Mouse (Mus musculus) bone marrow, adult 2 months (tissue): Measurements from ENCODE around the gene Robo4.

Source experiments
- CTCF ChIP-seq: fragments of 200-500 bp; IDR thresholded peaks from 2 replicates; pipeline ENCODE4 v1.5.1; 2011; ENCODE audit warnings: low read length, control low read depth; ENCODE audit not compliant: control insufficient read depth, insufficient read depth
- POLR2A ChIP-seq: fragments of 200-500 bp; IDR thresholded peaks from 2 replicates; pipeline ENCODE4 v1.6.1; 2011; ENCODE audit warnings: low read depth, mild to moderate bottlenecking, control low read depth, low read length, borderline replicate concordance; ENCODE audit not compliant: control insufficient read depth

DNA sequence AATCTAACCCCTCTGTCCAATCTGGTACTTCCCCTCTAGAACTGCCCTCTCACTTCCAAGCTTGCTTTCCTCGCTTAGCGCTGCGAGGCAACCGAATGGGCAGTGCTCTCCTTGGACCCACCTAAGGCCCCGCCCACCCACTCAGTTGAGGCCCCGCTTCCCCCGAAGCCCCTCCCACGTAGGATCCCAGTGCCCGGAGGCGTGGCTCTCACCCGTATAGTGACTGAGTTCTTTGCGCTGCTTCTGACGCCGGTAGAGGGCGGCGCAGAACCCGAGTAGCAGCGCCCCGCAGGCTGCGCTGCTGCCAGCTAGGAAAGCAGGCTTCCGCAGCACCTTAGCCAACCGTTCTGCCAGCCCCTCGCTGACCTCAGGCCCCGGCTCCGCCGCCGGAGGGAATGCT, 19.0 kb downstream of the Robo4 start:
- peak; percentile 32; the same call in 1 of the 2 replicates for TF ChIP-seq CTCF
- no peak for TF ChIP-seq POLR2A
